Mouse (Mus musculus): Measurements from ENCODE around the gene Tctex1d4. TPM values are rescaled to one million over a fixed set of nuclear protein-coding genes. Genes with fewer than 3 reads are reported as not detected.

Tctex1d4 gene
- polyA plus RNA-seq, 1 experiment = not detected

- no peak for TF ChIP-seq TAL1 (IDR thresholded peaks at IDR 0.05; ENCODE audit: low read length)
- TF ChIP-seq GATA1 (IDR thresholded peaks at IDR 0.05; ENCODE audit: low read length) = no peak
- Histone ChIP-seq H3K36me3 (ENCODE audit: control insufficient read depth) (no peaks in the 10 kb centered on the region), H3K4me3 (replicated peaks) (no peak overlapping the region), H3K27me3 (ENCODE audit: control insufficient read depth) (peaks cover 49% of the 10 kb centered on the region), H3K9me3 (ENCODE audit: control insufficient read depth, low read length) (no peaks in the 10 kb centered on the region; the same call in 1 of the 2 replicates), H3K4me1 (ENCODE audit: control insufficient read depth) (peaks cover 10% of the 10 kb centered on the region)
Observed at GRCm38 (mm10) chr4:117100036-117100435, 26.6 kb upstream of the Tctex1d4 start.

- no peaks in the 10 kb centered on the region for H3K36me3 ChIP-seq (ENCODE audit: control insufficient read depth)
- peaks cover 37% of the 10 kb centered on the region for H3K27me3 ChIP-seq (ENCODE audit: control insufficient read depth)
- H3K4me1 ChIP-seq (ENCODE audit: control insufficient read depth) = peaks cover under 1% of the 10 kb centered on the region
- H3K4me3 ChIP-seq (replicated peaks) = no peak overlapping the region
- no peaks in the 10 kb centered on the region; the same call in 1 of the 2 replicates for H3K9me3 ChIP-seq (ENCODE audit: control insufficient read depth, low read length)
- no peak for TF ChIP-seq TAL1 (IDR thresholded peaks at IDR 0.05; ENCODE audit: low read length)
- no peak for TF ChIP-seq GATA1 (IDR thresholded peaks at IDR 0.05; ENCODE audit: low read length)
Observed at GRCm38 (mm10) chr4:117101218-117101617, 25.4 kb upstream of the Tctex1d4 start.

GRCm38 (mm10) chr4:117104672-117105071, 21.9 kb upstream of the Tctex1d4 start:
- no peaks in the 10 kb centered on the region for H3K36me3 ChIP-seq (ENCODE audit: control insufficient read depth)
- no peaks in the 10 kb centered on the region; the same call in 1 of the 2 replicates for H3K4me1 ChIP-seq (ENCODE audit: control insufficient read depth)
- TF ChIP-seq GATA1 (IDR thresholded peaks at IDR 0.05; ENCODE audit: low read length) (no peak), TAL1 (IDR thresholded peaks at IDR 0.05; ENCODE audit: low read length) (no peak)
- H3K27me3 ChIP-seq (ENCODE audit: control insufficient read depth) = peaks cover 6% of the 10 kb centered on the region
- no peaks in the 10 kb centered on the region for H3K9me3 ChIP-seq (ENCODE audit: control insufficient read depth, low read length)
- H3K4me3 ChIP-seq (replicated peaks) = no peak overlapping the region

- peaks cover 3% of the 10 kb centered on the region; the same call in 1 of the 2 replicates for H3K27me3 ChIP-seq (ENCODE audit: control insufficient read depth)
- no peak for TF ChIP-seq GATA1 (IDR thresholded peaks at IDR 0.05; ENCODE audit: low read length)
- no peak for TF ChIP-seq TAL1 (IDR thresholded peaks at IDR 0.05; ENCODE audit: low read length)
Observed at GRCm38 (mm10) chr4:117105127-117105526, 21.5 kb upstream of the Tctex1d4 start.

GRCm38 (mm10) chr4:117107813-117108523, 18.6 kb upstream of the Tctex1d4 start:
- H3K9me3 ChIP-seq (ENCODE audit: control insufficient read depth, low read length) = no peaks in the 10 kb centered on the region
- TF ChIP-seq GATA1 (IDR thresholded peaks at IDR 0.05; ENCODE audit: low read length) (no peak), TAL1 (IDR thresholded peaks at IDR 0.05; ENCODE audit: low read length) (no peak)
- no peaks in the 10 kb centered on the region; the same call in 1 of the 2 replicates for H3K4me1 ChIP-seq (ENCODE audit: control insufficient read depth)
- H3K4me3 ChIP-seq (replicated peaks) = no peak overlapping the region
- H3K27me3 ChIP-seq (ENCODE audit: control insufficient read depth) = peaks cover 3% of the 10 kb centered on the region; the same call in 1 of the 2 replicates
- no peaks in the 10 kb centered on the region for H3K36me3 ChIP-seq (ENCODE audit: control insufficient read depth)

More at GRCm38 (mm10) chr4:117105127-117105526, 21.5 kb upstream of the Tctex1d4 start:
- Histone ChIP-seq H3K4me1 (ENCODE audit: control insufficient read depth) (no peaks in the 10 kb centered on the region; the same call in 1 of the 2 replicates), H3K4me3 (replicated peaks) (no peak overlapping the region), H3K36me3 (ENCODE audit: control insufficient read depth) (no peaks in the 10 kb centered on the region), H3K9me3 (ENCODE audit: control insufficient read depth, low read length) (no peaks in the 10 kb centered on the region)

GRCm38 (mm10) chr4:117108524-117108849, 18.1 kb upstream of the Tctex1d4 start:
- Histone ChIP-seq H3K36me3 (ENCODE audit: control insufficient read depth) (no peaks in the 10 kb centered on the region), H3K4me3 (replicated peaks) (no peak overlapping the region), H3K9me3 (ENCODE audit: control insufficient read depth, low read length) (no peaks in the 10 kb centered on the region), H3K27me3 (ENCODE audit: control insufficient read depth) (peaks cover 3% of the 10 kb centered on the region; the same call in 1 of the 2 replicates), H3K4me1 (ENCODE audit: control insufficient read depth) (no peaks in the 10 kb centered on the region; the same call in 1 of the 2 replicates)
- no peak for TF ChIP-seq GATA1 (IDR thresholded peaks at IDR 0.05; ENCODE audit: low read length)
- TF ChIP-seq TAL1 (IDR thresholded peaks at IDR 0.05; ENCODE audit: low read length) = no peak

- TF ChIP-seq GATA1 (IDR thresholded peaks at IDR 0.05; ENCODE audit: low read length) = no peak
- no peak for TF ChIP-seq TAL1 (IDR thresholded peaks at IDR 0.05; ENCODE audit: low read length)
- H3K4me1 ChIP-seq (ENCODE audit: control insufficient read depth) = no peaks in the 10 kb centered on the region; the same call in 1 of the 2 replicates
- H3K36me3 ChIP-seq (ENCODE audit: control insufficient read depth) = no peaks in the 10 kb centered on the region
- no peaks in the 10 kb centered on the region for H3K27me3 ChIP-seq (ENCODE audit: control insufficient read depth)
- H3K4me3 ChIP-seq (replicated peaks) = no peak overlapping the region
- no peaks in the 10 kb centered on the region for H3K9me3 ChIP-seq (ENCODE audit: control insufficient read depth, low read length)
Observed at GRCm38 (mm10) chr4:117109330-117109729, 17.3 kb upstream of the Tctex1d4 start.

- no peak for TF ChIP-seq GATA1 (IDR thresholded peaks at IDR 0.05; ENCODE audit: low read length)
- TF ChIP-seq TAL1 (IDR thresholded peaks at IDR 0.05; ENCODE audit: low read length) = no peak
- Histone ChIP-seq H3K4me3 (replicated peaks) (no peak overlapping the region), H3K9me3 (ENCODE audit: control insufficient read depth, low read length) (no peaks in the 10 kb centered on the region), H3K36me3 (ENCODE audit: control insufficient read depth) (no peaks in the 10 kb centered on the region), H3K27me3 (ENCODE audit: control insufficient read depth) (no peaks in the 10 kb centered on the region), H3K4me1 (ENCODE audit: control insufficient read depth) (no peaks in the 10 kb centered on the region; the same call in 1 of the 2 replicates)
Observed at GRCm38 (mm10) chr4:117110249-117110648, 16.3 kb upstream of the Tctex1d4 start.

- no peaks in the 10 kb centered on the region for H3K36me3 ChIP-seq (ENCODE audit: control insufficient read depth)
- TF ChIP-seq TAL1 (IDR thresholded peaks at IDR 0.05; ENCODE audit: low read length) = no peak
- no peak for TF ChIP-seq GATA1 (IDR thresholded peaks at IDR 0.05; ENCODE audit: low read length)
- H3K27me3 ChIP-seq (ENCODE audit: control insufficient read depth) = no peaks in the 10 kb centered on the region
- H3K4me3 ChIP-seq (replicated peaks) = no peak overlapping the region
- no peaks in the 10 kb centered on the region for H3K9me3 ChIP-seq (ENCODE audit: control insufficient read depth, low read length)
- no peaks in the 10 kb centered on the region; the same call in 1 of the 2 replicates for H3K4me1 ChIP-seq (ENCODE audit: control insufficient read depth)
Observed at GRCm38 (mm10) chr4:117110985-117111384, 15.6 kb upstream of the Tctex1d4 start.
